Mouse (Mus musculus) cerebellum, adult 11-12 months (tissue): ENCODE measurements around the gene Cyb561d2.

ENCODE experiments used
- DNase-seq: peaks from one replicate; pipeline ENCODE4 v3.0.0; 2022

The Cyb561d2 gene

GRCm38 (mm10) chr9:107549297-107550074, 7.5 kb upstream of the Cyb561d2 start:
- no peak for DNase-seq

DNA sequence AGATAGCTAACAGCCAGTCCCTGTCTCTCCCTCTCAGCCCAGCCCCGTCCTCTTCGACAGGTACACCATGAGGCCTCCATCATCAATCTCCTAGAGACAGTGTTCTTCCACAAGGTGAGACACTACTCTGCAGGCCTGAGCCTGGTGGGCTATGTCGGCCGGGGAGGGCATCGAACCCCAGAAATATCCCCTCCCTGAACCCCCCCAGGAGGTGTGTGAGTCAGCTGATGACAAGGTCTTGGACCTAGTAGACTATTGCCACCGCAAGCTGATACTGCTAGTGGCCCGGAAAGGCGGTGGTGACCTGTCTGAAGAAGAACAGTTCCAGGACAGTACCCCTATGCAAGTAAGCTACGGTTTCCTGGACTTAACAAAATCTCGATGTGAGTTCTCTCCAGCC, 6.8 kb upstream of the Cyb561d2 start:
- DNase-seq: no peak

- DNase-seq: no peak
These were observed 6.0 kb upstream of the Cyb561d2 start for GRCm38 (mm10) chr9:107547957-107548356.

DNA sequence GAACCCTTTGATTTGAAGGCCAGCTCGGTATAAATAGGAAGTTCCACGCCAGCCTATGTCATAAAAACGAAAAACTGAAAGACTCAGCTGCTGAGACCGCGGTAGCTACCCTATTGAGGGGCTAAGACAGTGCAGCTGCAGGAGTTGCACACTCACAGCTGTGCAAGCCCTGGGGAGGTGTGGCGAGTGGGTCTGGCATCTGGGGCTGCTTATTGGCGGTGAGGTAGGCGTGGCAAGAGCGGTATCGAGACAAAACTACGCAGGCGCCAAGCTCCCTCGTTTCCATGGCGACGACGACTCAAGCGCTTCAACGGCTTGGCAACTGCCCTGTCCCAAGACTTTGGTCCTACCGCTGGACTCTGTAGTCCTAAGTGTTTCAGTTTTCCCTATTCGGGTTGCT, 5.0 kb upstream of the Cyb561d2 start, which contains the start of gene Zmynd10:
TSS of gene Zmynd10 (plus strand) at position 273 of the 400 bp plus-strand sequence.
- DNase-seq: no peak

DNA sequence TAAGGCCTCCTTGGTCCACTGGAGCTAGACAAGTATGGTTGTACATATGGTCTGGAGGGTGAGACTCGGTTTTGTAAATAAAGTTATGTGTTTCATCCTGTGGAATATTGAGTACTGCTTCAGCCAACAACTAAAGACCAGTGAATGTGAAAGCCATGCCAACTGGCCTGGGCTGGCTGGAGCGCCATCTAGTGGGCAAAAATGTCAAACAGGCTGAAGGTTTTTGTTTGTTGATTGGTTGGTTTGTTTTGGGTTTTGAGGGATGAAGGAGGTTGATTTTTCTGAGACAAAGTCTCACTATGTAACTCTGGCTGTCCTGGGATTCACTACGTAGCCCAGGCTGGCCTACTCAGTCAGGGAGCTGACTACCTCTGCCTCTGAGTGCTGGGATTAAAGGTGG, 3.6 kb upstream of the Cyb561d2 start:
- no peak for DNase-seq

DNA sequence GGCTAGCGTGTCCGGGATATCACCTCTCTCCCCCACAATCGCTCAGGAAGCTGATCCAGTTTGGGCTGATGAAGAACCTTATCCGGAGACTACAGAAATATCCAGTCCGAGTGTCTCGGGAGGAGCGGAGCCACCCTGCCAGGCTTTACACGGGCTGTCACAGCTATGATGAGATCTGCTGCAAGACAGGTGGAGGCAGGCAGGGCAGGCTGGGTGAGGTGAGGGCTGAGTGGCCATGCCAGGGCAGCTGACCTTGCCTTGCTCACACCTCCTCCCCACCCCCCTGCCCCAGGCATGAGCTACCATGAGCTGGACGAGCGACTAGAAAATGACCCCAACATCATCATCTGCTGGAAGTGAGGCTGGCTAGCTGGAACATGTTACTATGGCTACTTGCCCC, 3.2 kb upstream of the Cyb561d2 start:
- no peak for DNase-seq

DNA sequence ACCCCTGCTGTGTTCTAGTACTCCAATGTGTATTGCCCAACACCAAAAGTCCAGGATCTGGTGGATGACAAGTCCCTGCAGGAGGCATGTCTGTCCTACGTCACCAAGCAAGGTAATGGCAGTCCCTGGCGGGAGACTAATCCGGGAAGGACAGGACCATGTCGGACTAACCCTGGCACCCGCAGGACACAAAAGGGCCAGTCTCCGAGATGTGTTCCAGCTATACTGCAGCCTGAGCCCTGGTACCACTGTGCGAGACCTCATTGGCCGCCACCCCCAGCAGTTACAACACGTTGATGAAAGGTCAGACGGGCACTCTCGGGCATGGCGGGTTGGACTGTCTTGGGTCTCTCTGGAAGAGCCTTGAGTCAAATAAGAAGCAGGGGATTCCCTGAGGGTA, 2.7 kb upstream of the Cyb561d2 start:
- no peak for DNase-seq

DNA sequence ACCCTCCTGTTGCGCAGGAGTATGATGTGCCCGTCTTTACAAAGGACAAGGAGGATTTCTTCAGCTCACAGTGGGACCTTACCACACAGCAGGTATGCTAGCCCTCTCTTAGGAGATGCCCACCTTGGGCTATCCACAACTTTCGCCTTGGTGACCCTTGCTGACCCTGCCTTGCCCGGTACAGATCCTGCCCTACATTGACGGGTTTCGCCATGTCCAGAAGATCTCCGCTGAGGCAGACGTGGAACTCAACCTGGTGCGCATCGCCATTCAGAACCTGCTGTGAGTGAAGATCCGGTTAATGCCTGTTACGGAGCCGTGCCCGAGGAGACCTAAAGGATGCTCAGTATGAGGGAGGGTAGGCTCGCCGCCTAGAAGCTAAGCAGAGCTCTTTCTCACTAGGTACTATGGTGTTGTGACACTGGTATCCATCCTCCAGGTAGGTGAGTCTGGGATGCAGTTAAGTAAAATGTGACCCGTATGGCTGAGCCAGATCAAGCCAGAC, 2.3 kb upstream of the Cyb561d2 start:
- no peak for DNase-seq

DNA sequence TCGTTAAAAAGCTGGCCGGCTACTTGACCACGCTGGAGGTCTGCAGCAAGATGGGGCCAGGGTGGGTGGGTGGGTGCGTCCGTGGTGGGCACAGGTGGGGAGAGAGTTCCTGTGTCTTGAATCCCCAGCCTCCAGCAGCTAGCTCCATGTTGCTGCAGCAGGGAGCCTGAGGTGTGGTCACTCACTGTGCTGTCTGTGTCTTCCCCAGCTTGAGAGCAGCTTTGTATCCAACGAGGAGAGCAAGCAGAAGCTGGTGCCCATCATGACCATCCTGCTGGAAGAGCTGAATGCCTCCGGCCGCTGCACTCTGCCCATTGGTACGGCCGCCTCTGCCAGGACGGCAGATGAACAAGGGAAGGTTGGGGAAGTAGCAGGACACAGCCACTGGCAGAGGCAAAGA, 1.3 kb upstream of the Cyb561d2 start:
- DNase-seq: peak; percentile 53

DNA sequence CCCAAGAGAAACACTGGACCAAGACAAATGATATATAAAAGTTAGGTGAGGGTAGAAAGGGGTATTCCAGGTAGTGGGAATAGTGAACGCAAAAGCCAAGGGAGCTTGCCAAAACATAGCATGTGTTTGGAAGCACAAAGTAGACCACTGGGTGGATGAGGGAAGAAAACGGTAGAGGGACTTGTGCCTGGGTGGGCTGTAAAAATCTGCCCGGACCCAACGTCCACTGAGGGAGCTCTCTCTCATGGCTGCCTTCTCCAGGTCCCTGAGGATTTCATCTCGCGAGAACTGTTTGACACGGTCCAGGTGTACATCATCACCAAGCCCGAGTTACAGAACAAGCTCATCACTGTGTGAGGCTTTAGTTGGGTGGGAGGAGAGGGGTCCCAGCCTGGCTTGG, 728 bp upstream of the Cyb561d2 start:
- peak; percentile 66 for DNase-seq

DNA sequence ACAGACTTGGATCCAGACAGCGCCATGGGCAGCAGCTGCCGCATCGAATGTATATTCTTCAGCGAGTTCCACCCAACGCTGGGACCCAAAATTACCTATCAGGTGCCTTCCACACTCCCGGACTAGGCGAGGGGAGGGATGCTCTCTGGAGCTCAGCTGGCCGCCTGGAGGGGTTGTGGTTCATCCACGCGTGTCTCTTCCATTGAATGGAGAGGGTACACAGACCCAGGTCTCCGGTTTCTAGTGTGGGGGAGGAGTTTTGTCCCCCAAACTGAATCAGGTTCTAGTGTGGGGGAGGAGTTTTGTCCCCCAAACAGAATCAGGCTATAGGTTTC, 326 bp upstream of the Cyb561d2 start:
- no peak for DNase-seq

DNA sequence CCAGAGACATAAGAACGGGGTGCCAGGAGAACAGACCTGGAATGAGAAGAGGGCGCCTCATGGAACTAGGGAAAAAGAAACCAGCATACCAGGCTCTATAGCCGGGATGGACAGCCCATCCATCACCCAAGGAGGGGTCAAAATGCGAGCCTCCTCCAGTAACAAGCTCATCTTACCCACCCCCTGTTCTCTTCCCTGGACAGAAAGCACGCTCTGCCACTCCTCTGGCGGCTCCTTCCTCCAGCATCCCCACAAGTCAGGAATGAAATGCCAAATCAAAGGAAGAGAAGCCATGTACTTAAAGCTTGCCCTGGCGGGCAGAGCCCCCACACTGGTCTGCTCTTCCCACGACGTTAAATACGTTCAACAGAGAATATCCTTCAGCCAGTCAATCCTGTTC, 988 bp downstream of the Cyb561d2 start:
- DNase-seq: no peak

GRCm38 (mm10) chr9:107540420-107540819, 1.6 kb downstream of the Cyb561d2 start:
- peak; percentile 39 for DNase-seq

DNA sequence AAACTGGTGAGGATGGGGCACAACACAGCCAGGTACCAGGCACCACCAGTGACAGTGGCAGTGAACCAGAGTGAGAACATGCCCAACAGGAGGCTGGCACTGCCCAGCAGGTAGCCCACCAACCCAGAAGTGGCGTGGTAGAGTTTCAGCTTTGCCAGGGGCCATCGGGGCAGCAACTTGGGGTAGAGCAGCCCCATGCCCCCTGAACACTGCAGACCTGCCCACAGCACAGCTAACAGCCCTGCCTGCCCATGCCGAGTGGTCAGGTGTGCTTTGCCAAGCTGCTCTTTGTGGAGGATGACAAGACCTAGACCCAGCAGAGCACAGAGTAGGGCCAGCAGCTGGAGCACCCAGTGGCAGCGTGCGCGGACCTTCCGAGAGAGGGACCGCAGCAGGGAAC, 2.1 kb downstream of the Cyb561d2 start:
- DNase-seq: peak; percentile 62

DNA sequence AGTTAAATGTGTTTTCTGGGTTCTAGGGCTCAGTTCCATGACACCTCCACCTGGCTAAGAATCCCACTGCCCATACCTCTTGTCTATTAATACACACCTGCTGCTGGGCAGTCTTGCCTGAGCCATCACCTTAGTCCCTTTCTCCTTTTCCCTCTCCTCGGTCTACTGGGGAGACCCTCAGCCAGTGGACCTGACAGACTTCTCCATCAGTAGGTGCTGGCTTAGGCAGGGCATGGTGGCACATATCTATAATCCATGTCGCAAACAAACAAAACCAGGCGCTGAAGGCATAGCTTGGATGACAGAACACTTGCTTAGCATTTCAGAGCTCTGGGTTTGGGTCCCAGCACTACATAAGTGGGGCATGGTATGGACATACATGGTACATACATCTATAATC, 3.3 kb downstream of the Cyb561d2 start:
- DNase-seq: no peak

GRCm38 (mm10) chr9:107538231-107538630, 3.8 kb downstream of the Cyb561d2 start:
- peak; percentile 67 for DNase-seq

DNA sequence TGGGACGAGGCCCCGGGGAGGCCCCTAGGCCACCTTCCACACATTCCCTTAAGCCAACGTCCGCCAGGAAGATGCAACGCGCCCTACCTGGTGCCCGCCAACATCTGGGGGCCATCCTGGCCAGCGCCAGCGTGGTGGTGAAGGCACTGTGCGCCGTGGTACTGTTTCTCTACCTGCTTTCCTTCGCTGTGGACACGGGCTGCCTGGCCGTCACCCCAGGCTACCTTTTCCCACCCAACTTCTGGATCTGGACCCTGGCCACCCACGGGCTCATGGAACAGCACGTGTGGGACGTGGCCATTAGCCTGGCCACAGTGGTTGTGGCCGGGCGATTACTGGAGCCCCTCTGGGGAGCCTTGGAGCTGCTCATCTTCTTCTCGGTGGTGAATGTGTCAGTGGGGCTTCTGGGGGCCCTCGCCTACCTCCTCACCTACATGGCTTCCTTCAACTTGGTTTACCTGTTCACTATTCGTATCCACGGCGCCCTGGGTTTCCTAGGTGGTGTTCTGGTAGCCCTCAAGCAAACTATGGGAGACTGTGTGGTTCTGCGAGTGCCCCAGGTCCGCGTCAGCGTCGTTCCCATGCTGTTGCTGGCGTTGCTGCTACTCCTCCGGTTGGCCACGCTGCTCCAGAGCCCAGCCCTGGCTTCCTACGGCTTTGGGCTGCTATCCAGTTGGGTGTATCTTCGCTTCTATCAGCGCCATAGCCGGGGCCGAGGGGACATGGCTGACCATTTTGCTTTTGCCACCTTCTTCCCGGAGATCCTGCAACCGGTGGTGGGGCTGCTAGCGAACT, 7.4 kb downstream of the Cyb561d2 start:
- peak; percentile 66 for DNase-seq

- DNase-seq: peak; percentile 96
These were observed 8.1 kb downstream of the Cyb561d2 start, which contains the start of gene Tmem115 for GRCm38 (mm10) chr9:107533791-107534407. Gene Tmem115 (plus strand): TSS chr9:107533945.

GRCm38 (mm10) chr9:107526198-107527026, 15.6 kb downstream of the Cyb561d2 start:
- DNase-seq: peak; percentile 56

DNA sequence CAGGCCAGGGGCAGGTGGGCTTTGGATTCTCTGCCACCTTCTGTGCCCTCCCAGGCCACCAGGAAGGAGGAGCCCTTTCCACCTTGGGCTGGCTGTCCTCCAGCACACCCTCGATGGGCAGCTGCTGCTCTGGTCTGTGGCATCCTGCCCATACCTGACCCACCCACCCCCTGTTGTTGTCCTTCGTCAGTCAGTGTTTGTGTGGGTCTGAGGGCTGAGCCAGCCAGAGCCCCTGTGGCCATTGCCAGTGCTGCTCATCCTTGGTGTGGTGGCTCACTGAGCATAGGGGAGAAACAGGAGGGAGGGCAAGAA, 19.6 kb downstream of the Cyb561d2 start:
- no peak for DNase-seq

DNA sequence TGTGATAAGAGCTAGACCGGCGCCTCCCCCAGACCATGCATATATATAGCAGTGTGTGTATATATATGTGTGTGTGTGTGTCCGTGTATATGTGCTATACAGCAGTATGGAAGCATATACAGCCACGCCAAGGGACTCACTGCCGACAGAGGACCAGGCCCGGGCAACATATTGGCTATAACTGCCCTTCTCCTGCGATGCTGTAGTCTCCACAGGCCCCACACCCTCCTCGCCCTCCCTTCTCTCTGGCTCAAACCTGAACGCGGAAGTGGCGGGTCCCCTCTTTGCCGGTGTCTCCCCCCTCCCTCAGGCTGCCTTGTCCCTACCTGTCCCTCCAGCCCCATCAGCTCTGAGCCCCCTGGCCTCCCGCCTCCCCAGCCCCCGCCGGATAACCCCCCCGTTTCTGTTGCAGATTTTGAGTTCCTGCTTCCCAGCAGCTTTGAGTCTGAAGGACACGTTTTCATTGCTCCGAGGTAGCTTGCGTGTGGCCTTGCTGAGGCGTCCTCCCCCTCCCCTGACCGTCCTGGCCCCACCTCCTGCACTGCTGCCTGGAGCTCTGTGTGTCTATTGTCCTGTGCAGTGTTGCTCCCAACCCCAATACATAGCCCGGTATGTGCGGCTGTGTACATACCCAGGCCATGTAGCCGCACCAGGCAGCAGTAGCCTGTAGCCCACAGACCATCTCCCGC, 20.1 kb downstream of the Cyb561d2 start:
- DNase-seq: no peak

GRCm38 (mm10) chr9:107521190-107521589, 20.8 kb downstream of the Cyb561d2 start:
- DNase-seq: no peak
